Mouse (Mus musculus) limb, embryonic 12.5 days (tissue): ENCODE measurements around the gene Tiparp. TPM values are rescaled to one million over a fixed set of nuclear protein-coding genes. Genes with fewer than 3 reads are reported as not detected.

ENCODE experiments used
- ATAC-seq: fragments of 200-750 bp; cut with Nextera tagmentation; 2 replicates; pipeline ENCODE4 v1.8.0; 2017; ENCODE audit warnings: low read depth, moderate TSS enrichment; ENCODE audit not compliant: insufficient number of reproducible peaks, insufficient read depth, low FRiP score, low TSS enrichment
- H3K27ac ChIP-seq: fragments of 300-500 bp; sonication (generic); 2 replicates; pipeline ENCODE4 v1.5.1; 2016; ENCODE audit warnings: mild to moderate bottlenecking, moderate library complexity
- H3K27me3 ChIP-seq: fragments of 300-500 bp; sonication (generic); 2 replicates; pipeline ENCODE4 v1.6.1; 2016; ENCODE audit warnings: mild to moderate bottlenecking, moderate library complexity
- H3K36me3 ChIP-seq: fragments of 300-500 bp; sonication (generic); 2 replicates; pipeline ENCODE4 v1.6.1; 2016; ENCODE audit warnings: mild to moderate bottlenecking, moderate library complexity
- H3K4me1 ChIP-seq: fragments of 300-500 bp; sonication (generic); replicated peaks from 2 replicates; pipeline ENCODE4 v1.6.1; 2016
- H3K4me2 ChIP-seq: fragments of 300-500 bp; sonication (generic); 2 replicates; pipeline ENCODE4 v1.6.1; 2016; ENCODE audit warnings: mild to moderate bottlenecking, moderate library complexity
- H3K4me3 ChIP-seq: fragments of 300-500 bp; sonication (generic); replicated peaks from 2 replicates; pipeline ENCODE4 v1.5.1; 2016; ENCODE audit warnings: mild to moderate bottlenecking
- H3K9ac ChIP-seq: fragments of 300-500 bp; sonication (generic); replicated peaks from 2 replicates; pipeline ENCODE4 v1.6.1; 2016; ENCODE audit warnings: mild to moderate bottlenecking, moderate library complexity
- H3K9me3 ChIP-seq: fragments of 300-500 bp; sonication (generic); 2 replicates; pipeline ENCODE4 v1.6.1; 2016; ENCODE audit warnings: mild to moderate bottlenecking, moderate library complexity
- WGBS: fragments of 180-500 bp; shearing (Covaris S2); methylation state at CpG from one replicate; pipeline ENCODE4 v1.1.7; 2016; 5-methylcytosine and 5-hydroxymethylcytosine counted together
- polyA plus RNA-seq: library from polyadenylated mRNA; unstranded; fragments of >200 nt; fragmentation: Nextera tagmentation; extraction: Ambion mirVana; gene quantifications from 2 replicates; pipeline ENCODE4 v1.2.1, GENCODE M21; 2016

Gene Tiparp
- polyA plus RNA-seq, 1 experiment from 2014 or later: 26.8 TPM

DNA sequence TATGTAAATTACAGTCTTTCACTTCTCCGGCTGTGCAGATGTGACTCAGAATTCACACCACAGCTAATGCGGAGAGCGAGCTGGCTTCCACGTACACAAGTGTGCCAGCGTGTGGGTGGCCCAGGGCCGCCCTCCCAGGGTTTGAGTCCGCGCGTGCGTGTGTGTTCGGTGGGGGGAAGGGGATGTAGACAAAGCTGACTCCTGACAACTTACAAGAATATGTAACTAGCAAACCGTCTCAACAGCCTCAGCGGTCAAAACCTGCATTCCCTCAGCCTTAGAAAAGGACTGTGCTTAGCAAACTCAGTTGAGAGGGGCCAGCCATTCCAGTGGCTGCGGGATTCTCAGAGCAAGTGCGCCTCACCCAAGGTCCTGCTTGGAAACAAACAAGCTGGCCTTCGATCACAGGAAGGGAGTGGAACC, 58.3 kb downstream of the Tiparp start:
- ATAC-seq: peak; percentile 73; the same call in 1 of the 2 replicates
- Histone ChIP-seq H3K9ac (peak overlapping the region; percentile 40), H3K9me3 (no peaks in the 10 kb centered on the region), H3K4me1 (peaks cover 31% of the 10 kb centered on the region), H3K4me2 (peak overlapping the region; percentile 54), H3K27me3 (no peaks in the 10 kb centered on the region; the same call in 1 of the 2 replicates), H3K36me3 (no peaks in the 10 kb centered on the region), H3K4me3 (peak overlapping the region; percentile 27), H3K27ac (peak overlapping the region; percentile 50; the same call in 1 of the 2 replicates)
- WGBS: 13% methylated on average over 16 of the region's 16 CpGs

DNA sequence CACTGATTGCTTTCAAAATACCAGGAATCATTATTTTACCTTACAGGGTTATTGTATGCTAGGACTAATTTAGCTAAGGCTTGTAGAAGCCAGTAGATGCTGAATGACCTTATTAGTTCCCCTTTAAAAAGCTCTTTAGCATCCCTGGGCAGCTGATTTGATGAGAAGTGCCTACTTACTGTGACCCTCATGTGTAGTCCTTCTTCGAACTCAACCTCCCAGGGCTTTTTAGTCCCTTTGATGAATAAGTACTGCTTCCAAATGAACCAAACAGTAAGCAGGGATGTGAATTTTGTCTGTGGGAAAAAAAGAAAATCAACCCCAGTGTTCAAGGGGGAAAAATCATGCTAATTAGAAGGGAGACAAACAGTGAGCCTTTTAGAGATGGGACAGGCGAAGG, 58.8 kb downstream of the Tiparp start:
- 64% methylated on average over 2 of the region's 2 CpGs for WGBS
- H3K4me3 ChIP-seq: peak overlapping the region; percentile 27; the same call in 1 of the 2 replicates
- no peak for ATAC-seq
- no peaks in the 10 kb centered on the region for H3K36me3 ChIP-seq
- H3K27me3 ChIP-seq: no peaks in the 10 kb centered on the region; the same call in 1 of the 2 replicates
- H3K9me3 ChIP-seq: no peaks in the 10 kb centered on the region
- H3K9ac ChIP-seq: no peak overlapping the region
- no peak overlapping the region; the same call in 1 of the 2 replicates for H3K27ac ChIP-seq
- H3K4me1 ChIP-seq: peaks cover 31% of the 10 kb centered on the region
- peak overlapping the region; percentile 54 for H3K4me2 ChIP-seq

DNA sequence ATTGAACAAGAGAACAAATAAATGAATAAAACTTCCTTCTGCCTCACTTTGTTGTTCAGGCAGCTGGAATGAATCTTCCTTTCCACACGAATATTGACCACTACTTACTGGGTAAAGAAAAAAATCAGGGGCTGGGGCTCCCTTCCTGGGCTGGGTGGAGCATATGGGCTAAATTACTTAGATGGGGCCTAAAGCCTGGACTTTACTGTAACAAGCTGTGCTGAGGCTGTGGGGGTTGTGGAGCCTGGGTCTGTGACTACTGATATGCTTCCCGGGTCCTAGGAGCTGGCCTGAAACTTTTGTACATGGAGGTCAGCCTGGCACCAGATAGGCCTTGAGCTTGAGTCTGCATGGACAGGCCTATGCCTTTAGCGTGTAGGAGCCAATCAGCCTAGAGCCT, 60.2 kb downstream of the Tiparp start:
- no peak overlapping the region for H3K4me3 ChIP-seq
- no peak overlapping the region for H3K4me2 ChIP-seq
- peaks cover 31% of the 10 kb centered on the region for H3K4me1 ChIP-seq
- H3K9ac ChIP-seq: no peak overlapping the region
- H3K9me3 ChIP-seq: no peaks in the 10 kb centered on the region
- 46% methylated on average over 3 of the region's 3 CpGs for WGBS
- no peaks in the 10 kb centered on the region; the same call in 1 of the 2 replicates for H3K27me3 ChIP-seq
- H3K36me3 ChIP-seq: no peaks in the 10 kb centered on the region
- no peak overlapping the region; the same call in 1 of the 2 replicates for H3K27ac ChIP-seq
- ATAC-seq: no peak

DNA sequence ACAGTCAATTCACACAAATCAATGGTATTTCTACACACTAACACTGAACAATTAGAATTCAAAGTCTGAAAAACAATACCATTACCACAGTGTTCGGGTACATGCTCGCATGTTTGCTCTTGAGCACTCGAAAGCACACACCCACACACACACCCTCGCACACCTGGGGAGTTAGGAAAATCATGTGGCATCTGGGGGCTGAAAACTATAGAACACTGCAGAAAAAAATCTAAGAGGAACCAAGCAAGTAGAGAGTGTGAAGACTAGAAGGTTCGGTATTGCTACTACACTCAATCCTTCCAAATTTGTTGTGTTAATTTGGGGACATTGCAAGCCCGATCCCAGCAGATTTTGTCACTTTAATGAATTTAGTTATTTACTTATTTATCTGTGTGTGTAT, 64.6 kb downstream of the Tiparp start:
- no peak overlapping the region for H3K27ac ChIP-seq
- H3K9me3 ChIP-seq: no peaks in the 10 kb centered on the region
- H3K36me3 ChIP-seq: no peaks in the 10 kb centered on the region
- H3K4me2 ChIP-seq: no peak overlapping the region
- H3K9ac ChIP-seq: no peak overlapping the region
- no peaks in the 10 kb centered on the region for H3K27me3 ChIP-seq
- no peak for ATAC-seq
- peaks cover 17% of the 10 kb centered on the region for H3K4me1 ChIP-seq
- no peak overlapping the region for H3K4me3 ChIP-seq
- 94% methylated on average over 6 of the region's 6 CpGs for WGBS

DNA sequence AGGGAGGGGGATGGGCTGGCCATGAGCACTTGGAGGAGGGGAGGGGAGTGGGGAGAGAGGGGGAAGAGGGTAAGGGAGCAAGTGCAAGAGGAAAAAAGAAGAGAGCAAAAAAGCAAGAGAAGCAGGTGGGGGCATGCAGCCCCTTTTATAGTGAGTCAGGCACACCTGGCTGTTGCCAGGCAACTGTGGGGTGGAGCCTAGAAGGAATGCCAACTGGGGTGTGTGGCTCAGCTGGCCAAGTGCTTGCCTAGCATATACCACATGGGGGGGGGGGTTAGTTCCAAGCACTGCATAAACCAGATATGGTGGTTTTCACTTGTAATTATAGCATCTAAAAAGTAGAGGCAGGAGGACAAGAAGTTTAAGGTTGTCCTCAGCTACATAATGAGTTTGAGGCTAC, 66.3 kb downstream of the Tiparp start:
- ATAC-seq: peak; percentile 63; the same call in 1 of the 2 replicates

DNA sequence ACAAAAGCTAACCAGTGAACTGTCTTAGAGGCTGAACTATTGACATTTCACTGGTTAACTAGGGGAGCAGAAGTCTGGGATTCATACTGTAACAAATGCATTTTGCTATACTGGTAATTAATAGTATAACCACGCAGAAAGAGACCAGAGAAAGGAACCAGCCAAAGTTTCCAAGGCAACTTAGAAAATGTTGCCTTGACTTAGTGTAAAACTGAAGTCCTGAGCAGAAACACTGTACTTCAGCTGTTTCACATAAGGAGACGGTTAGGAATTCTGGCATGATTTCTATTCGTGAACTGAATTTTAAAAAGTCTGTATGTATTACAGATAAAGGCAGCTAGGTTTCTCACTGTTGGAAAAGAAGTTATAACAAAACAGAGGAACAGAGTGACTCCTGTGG, 67.0 kb downstream of the Tiparp start:
- Histone ChIP-seq H3K27me3 (no peaks in the 10 kb centered on the region), H3K27ac (no peak overlapping the region), H3K4me3 (no peak overlapping the region), H3K36me3 (no peaks in the 10 kb centered on the region), H3K4me1 (peaks cover 14% of the 10 kb centered on the region), H3K4me2 (no peak overlapping the region), H3K9ac (no peak overlapping the region), H3K9me3 (no peaks in the 10 kb centered on the region)
- no peak for ATAC-seq
- 68% methylated on average over 3 of the region's 3 CpGs for WGBS

More for the DNA sequence above, 66.3 kb downstream of the Tiparp start:
- no peak overlapping the region for H3K4me3 ChIP-seq
- no peaks in the 10 kb centered on the region for H3K27me3 ChIP-seq
- H3K27ac ChIP-seq: no peak overlapping the region
- no peak overlapping the region for H3K9ac ChIP-seq
- no peak overlapping the region for H3K4me2 ChIP-seq
- H3K36me3 ChIP-seq: no peaks in the 10 kb centered on the region
- H3K9me3 ChIP-seq: no peaks in the 10 kb centered on the region
- peaks cover 14% of the 10 kb centered on the region for H3K4me1 ChIP-seq

DNA sequence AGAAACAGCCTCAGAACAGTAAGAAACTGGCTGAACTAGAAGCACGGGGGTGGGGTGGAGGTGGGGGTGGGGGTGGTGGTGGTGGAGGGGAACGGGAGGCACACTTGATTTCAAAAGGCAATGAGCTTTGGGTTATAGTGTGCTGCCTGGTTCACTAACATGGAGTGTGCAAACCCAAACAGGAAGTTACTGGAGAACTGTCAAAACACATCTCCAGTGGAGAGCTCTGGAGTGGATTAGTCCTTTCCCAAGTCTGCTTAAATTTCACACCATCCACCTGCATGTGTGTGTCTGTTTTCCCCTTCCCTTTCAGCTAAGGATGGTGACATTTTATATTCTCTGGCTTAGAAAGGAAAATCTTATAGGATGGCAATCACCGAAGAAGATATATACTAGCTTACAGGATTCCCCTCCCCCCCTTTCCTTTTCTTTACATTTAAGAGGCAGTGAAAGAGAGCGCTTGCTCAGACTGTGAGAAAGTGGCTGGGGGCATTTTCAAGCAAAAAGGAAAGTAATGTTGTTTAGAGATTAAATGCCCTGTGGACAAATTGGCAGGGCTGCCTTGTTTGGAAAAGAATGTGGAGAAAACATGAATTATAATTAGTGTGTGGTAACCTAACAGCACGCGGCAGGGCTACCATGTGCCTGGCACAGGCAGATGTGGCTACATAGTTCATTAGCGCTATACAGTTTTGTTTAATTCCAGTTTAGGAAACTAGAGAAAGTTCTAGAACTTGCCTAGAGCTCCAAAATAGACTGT, 70.0 kb downstream of the Tiparp start:
- H3K9ac ChIP-seq: no peak overlapping the region
- no peak overlapping the region for H3K4me2 ChIP-seq
- ATAC-seq: no peak
- H3K4me3 ChIP-seq: no peak overlapping the region
- no peaks in the 10 kb centered on the region for H3K9me3 ChIP-seq
- no peaks in the 10 kb centered on the region for H3K27me3 ChIP-seq
- H3K27ac ChIP-seq: no peak overlapping the region
- H3K36me3 ChIP-seq: no peaks in the 10 kb centered on the region
- peaks cover 14% of the 10 kb centered on the region for H3K4me1 ChIP-seq
- 60% methylated on average over 7 of the region's 7 CpGs for WGBS

DNA sequence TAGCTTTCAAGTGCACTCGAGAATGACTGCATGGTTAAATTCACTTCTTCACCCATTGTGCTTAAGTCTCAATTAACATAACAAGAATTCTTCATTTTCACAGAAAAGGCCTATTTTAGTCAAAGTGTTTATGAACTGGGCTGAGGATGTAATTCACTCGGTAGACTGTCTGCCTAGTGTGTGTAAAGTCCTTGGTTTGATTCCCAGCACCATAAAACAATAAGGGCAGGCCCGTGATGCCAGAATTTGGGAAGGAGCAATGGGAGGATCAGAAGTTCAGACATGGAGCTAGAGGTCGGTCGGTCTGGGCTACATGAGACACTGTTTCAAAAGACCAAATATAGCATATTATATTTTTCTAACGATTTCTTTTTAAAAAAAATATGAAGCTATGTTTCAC, 70.9 kb downstream of the Tiparp start:
- Histone ChIP-seq H3K27me3 (no peaks in the 10 kb centered on the region), H3K4me1 (peaks cover 14% of the 10 kb centered on the region), H3K36me3 (no peaks in the 10 kb centered on the region), H3K9ac (no peak overlapping the region), H3K4me2 (no peak overlapping the region), H3K4me3 (no peak overlapping the region), H3K27ac (no peak overlapping the region), H3K9me3 (no peaks in the 10 kb centered on the region)
- ATAC-seq: no peak
- 85% methylated on average over 6 of the region's 6 CpGs for WGBS

DNA sequence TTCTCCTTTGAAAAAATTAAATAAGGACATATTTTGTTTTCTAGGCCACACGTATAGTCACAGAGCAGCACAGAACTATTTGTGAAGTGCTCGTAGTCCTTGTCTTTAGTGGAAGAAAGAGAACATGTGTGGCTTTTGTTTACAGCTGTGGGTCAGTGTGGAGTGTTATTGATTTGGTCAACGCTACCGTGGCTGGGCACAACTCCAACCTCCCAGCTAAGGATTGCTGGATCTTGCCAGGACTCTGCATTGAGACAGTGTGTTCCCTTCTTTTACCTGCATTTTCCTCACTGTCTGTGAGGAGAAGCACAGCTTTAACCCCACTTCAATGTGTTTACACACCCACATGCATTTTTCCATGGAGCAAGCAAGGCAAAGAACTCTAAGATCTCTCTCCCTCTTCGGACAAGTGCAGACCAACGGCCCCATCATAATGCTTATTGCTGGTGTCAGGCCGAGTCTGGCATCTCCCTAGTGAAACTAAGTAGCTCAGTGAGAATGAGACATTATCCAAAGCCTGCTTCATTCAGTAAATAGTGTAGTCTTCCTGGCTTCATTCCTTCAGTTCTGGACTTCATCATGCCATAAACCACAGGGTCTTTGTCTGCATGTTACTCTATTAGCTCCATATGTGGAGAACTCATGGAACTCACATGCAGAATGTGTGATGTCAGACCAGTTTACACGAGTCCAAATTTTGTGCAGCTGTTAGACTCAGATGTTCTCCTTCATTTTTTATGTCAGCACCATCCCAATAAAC, 73.3 kb downstream of the Tiparp start:
- Histone ChIP-seq H3K27ac (no peak overlapping the region), H3K9ac (no peak overlapping the region), H3K27me3 (no peaks in the 10 kb centered on the region), H3K4me2 (no peak overlapping the region), H3K9me3 (no peaks in the 10 kb centered on the region), H3K4me1 (peaks cover 7% of the 10 kb centered on the region), H3K36me3 (no peaks in the 10 kb centered on the region), H3K4me3 (no peak overlapping the region)
- no peak for ATAC-seq
- WGBS: 71% methylated on average over 8 of the region's 8 CpGs

DNA sequence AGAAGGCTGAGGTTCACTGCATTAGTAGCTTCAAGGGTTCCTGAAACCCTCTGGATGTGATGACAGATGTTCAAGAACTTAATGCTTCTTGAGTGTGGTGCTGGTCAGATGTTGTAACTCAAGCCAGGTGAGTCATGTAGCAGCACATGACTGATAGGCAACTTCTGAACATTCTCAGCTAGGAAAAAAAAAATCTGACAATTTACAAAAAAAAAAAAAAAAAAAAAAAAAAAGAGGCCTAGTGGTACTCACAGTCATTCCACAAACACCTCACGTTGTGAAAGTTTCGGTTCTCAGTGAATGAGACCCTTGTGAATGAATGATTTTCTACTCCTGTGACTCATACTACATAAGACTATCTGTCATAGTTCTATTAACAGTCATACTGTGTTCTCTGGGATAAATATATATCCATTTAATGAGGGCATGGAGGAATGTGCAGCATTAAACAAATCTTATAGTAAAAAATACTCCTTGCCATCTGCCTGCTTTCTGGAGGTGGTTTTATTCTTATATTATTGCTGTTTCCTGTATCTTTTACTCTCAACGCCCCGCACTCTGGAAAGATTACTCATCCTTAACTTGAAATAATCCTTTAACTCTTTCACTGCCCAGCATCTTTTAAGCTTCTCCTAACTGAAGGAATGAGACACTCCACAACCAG, 75.3 kb downstream of the Tiparp start:
- H3K27ac ChIP-seq: no peak overlapping the region
- H3K27me3 ChIP-seq: no peaks in the 10 kb centered on the region
- H3K9me3 ChIP-seq: no peaks in the 10 kb centered on the region
- no peak overlapping the region for H3K9ac ChIP-seq
- H3K4me1 ChIP-seq: no peaks in the 10 kb centered on the region
- ATAC-seq: no peak
- H3K4me2 ChIP-seq: no peak overlapping the region
- 72% methylated on average over 4 of the region's 4 CpGs for WGBS
- H3K36me3 ChIP-seq: no peaks in the 10 kb centered on the region
- no peak overlapping the region for H3K4me3 ChIP-seq
